Mouse (Mus musculus): Measurements from ENCODE around the gene Procr. TPM values are rescaled to one million over a fixed set of nuclear protein-coding genes. Genes with fewer than 3 reads are reported as not detected.

Procr gene
- under 1 TPM; 0.10 to 0.64 TPM for polyA plus RNA-seq (2017; shearing (Covaris generic))

GRCm38 (mm10) chr2:155751014-155751786, at the start of gene Procr:
Procr (plus strand) TSS chr2:155751117.

GRCm38 (mm10) chr2:155729158-155729645, 21.7 kb upstream of the Procr start, which contains the start of gene Edem2:
Edem2 (minus strand) TSS chr2:155729475.

GRCm38 (mm10) chr2:155735766-155736165, 15.2 kb upstream of the Procr start, which contains the start of gene Gm17581:
Gm17581 (minus strand) TSS chr2:155735866.

GRCm38 (mm10) chr2:155774927-155775684, 24.2 kb downstream of the Procr start, which contains the start of gene Mmp24:
Mmp24 (plus strand) TSS chr2:155775342.

Other genes starting within 250 kb of the Procr start
- 100 to 1,000 TPM in 1 of 2 experiments, 10 to 100 TPM in 1; 45.2 to 113 TPM for gene Acss2, start 233.2 kb upstream of the Procr start, polyA plus RNA-seq (2017; shearing (Covaris generic))
- 10 to 100 TPM in 1 of 2 experiments, 1 to 10 TPM in 1; 5.3 to 15.9 TPM for gene Ggt7, start 232.9 kb upstream of the Procr start, polyA plus RNA-seq (2017; shearing (Covaris generic))
- 10 to 100 TPM; 11.9 to 16.4 TPM for gene Gss, start 158.3 kb upstream of the Procr start, polyA plus RNA-seq (2017; shearing (Covaris generic))
- 1 to 10 TPM in 1 of 2 experiments, under 1 TPM in 1; 0.13 to 1.1 TPM for gene Myh7b, start 139.9 kb upstream of the Procr start, polyA plus RNA-seq (2017; shearing (Covaris generic))
- 100 to 1,000 TPM; 213 to 244 TPM for gene Trpc4ap, start 58.7 kb upstream of the Procr start, polyA plus RNA-seq (2017; shearing (Covaris generic))
- gene Edem2, start 21.6 kb upstream of the Procr start, polyA plus RNA-seq (2017; shearing (Covaris generic)), result 10 to 100 TPM; 66.8 to 69.6 TPM
- not detected for gene Gm17581, start 15.3 kb upstream of the Procr start, polyA plus RNA-seq (2017; shearing (Covaris generic))
- under 1 TPM; 0.31 to 0.62 TPM for gene Mmp24, start 24.2 kb downstream of the Procr start, polyA plus RNA-seq (2017; shearing (Covaris generic))
- 10 to 100 TPM; 53.4 to 57.3 TPM for gene BC029722, start 68.3 kb downstream of the Procr start, polyA plus RNA-seq (2017; shearing (Covaris generic))
- 100 to 1,000 TPM; 181 to 215 TPM for gene Eif6, start 75.8 kb downstream of the Procr start, polyA plus RNA-seq (2017; shearing (Covaris generic))
- gene Fam83c, start 83.7 kb downstream of the Procr start, polyA plus RNA-seq (2017; shearing (Covaris generic)), result under 1 TPM in 1 of 2 experiments, not detected in 1; 0.04 TPM
- gene Uqcc1, start 179.2 kb downstream of the Procr start, polyA plus RNA-seq (2017; shearing (Covaris generic)), result 10 to 100 TPM; 38.5 to 64.3 TPM
- gene Gm15557, start 189.6 kb downstream of the Procr start, polyA plus RNA-seq (2017; shearing (Covaris generic)), result under 1 TPM in 1 of 2 experiments, not detected in 1; 0.94 TPM
- gene Gdf5, start 194.2 kb downstream of the Procr start, polyA plus RNA-seq (2017; shearing (Covaris generic)), result under 1 TPM; 0.32 to 0.46 TPM
- 10 to 100 TPM; 35.7 to 42.2 TPM for gene Cep250, start 205.3 kb downstream of the Procr start, polyA plus RNA-seq (2017; shearing (Covaris generic))

Measured in inflammation-experienced regulatory T-cells (primary cell).